Mouse (Mus musculus) bone marrow, adult 2 months (tissue): ENCODE data around the gene Fam185a.

Experiments used
- CTCF ChIP-seq: fragments of 200-500 bp; IDR thresholded peaks from 2 replicates; pipeline ENCODE4 v1.5.1; 2011; ENCODE audit warnings: low read length, control low read depth; ENCODE audit not compliant: control insufficient read depth, insufficient read depth
- POLR2A ChIP-seq: fragments of 200-500 bp; IDR thresholded peaks from 2 replicates; pipeline ENCODE4 v1.6.1; 2011; ENCODE audit warnings: low read depth, mild to moderate bottlenecking, control low read depth, low read length, borderline replicate concordance; ENCODE audit not compliant: control insufficient read depth

DNA sequence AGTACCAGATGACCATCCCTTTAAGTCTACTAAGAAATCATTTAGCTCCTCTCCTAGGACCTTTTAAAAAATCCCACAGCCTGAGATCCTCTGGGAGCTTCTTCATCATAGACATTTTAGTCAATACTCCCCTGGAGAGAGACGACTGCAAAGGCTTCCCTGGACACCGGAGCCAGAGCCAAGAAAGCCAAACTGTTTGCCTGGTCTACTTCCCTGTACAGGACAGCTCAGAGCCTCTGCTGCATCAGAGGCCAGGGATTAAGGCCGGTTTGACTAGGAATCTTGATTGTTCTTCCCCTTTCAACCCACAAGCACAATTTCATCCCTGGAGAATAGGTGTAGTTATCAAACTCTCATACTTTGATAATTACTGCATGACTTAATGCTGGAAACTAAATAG, 72.1 kb downstream of the Fam185a start:
- TF ChIP-seq POLR2A (no peak), CTCF (no peak)
